Mouse (Mus musculus) liver, embryonic 11.5 days (tissue): Measurements from ENCODE around the gene Sned1. TPM values are rescaled to one million over a fixed set of nuclear protein-coding genes. Genes with fewer than 3 reads are reported as not detected.

ENCODE experiments used
- ATAC-seq: fragments of 200-750 bp; cut with Nextera tagmentation; replicated peaks from 2 replicates; pipeline ENCODE4 v1.8.0; 2017; ENCODE audit warnings: moderate number of reproducible peaks, mild to moderate bottlenecking, moderate TSS enrichment, moderate library complexity; ENCODE audit not compliant: low FRiP score
- DNase-seq: peaks from one replicate; pipeline ENCODE4 v3.0.0-alpha.2; 2017; ENCODE audit warnings: low spot score
- H3K27ac ChIP-seq: fragments of 300-500 bp; sonication (generic); 2 replicates; pipeline ENCODE4 v1.5.1; 2014; ENCODE audit warnings: mild to moderate bottlenecking, low read depth, low read length, control low read depth
- H3K27me3 ChIP-seq: fragments of 300-500 bp; sonication (generic); replicated peaks from 2 replicates; pipeline ENCODE4 v1.6.1; 2014; ENCODE audit warnings: low read length, mixed read lengths; ENCODE audit not compliant: control insufficient read depth, insufficient read depth
- H3K36me3 ChIP-seq: fragments of 300-500 bp; sonication (generic); 2 replicates; pipeline ENCODE4 v1.6.1; 2014; ENCODE audit warnings: mild to moderate bottlenecking, low read length, moderate library complexity, mixed read lengths; ENCODE audit not compliant: control insufficient read depth, insufficient read depth
- H3K4me1 ChIP-seq: fragments of 300-500 bp; sonication (generic); replicated peaks from 2 replicates; pipeline ENCODE4 v1.6.1; 2014; ENCODE audit warnings: low read length, mixed read lengths; ENCODE audit not compliant: control insufficient read depth, insufficient read depth
- H3K4me2 ChIP-seq: fragments of 300-500 bp; sonication (generic); 2 replicates; pipeline ENCODE4 v1.6.1; 2014; ENCODE audit warnings: mild to moderate bottlenecking, control low read depth, moderate library complexity
- H3K4me3 ChIP-seq: fragments of 300-500 bp; sonication (generic); 2 replicates; pipeline ENCODE4 v1.5.1; 2014; ENCODE audit warnings: low read depth, low read length, control low read depth
- H3K9ac ChIP-seq: fragments of 300-500 bp; sonication (generic); 2 replicates; pipeline ENCODE4 v1.6.1; 2014; ENCODE audit warnings: low read depth, low read length, control low read depth
- H3K9me3 ChIP-seq: fragments of 300-500 bp; sonication (generic); 2 replicates; pipeline ENCODE4 v1.6.1; 2016; ENCODE audit warnings: low read length, inconsistent platforms, mixed read lengths; ENCODE audit not compliant: control insufficient read depth
- WGBS: fragments of 180-500 bp; shearing (Covaris S2); extraction: QIAGEN DNeasy Blood & Tissue Kit; methylation state at CpG from one replicate; pipeline ENCODE4 v1.1.7; 2014; 5-methylcytosine and 5-hydroxymethylcytosine counted together
- polyA plus RNA-seq: library from polyadenylated mRNA; unstranded; fragments of >200 nt; fragmentation: Nextera tagmentation; extraction: Ambion mirVana; gene quantifications from 2 replicates; pipeline ENCODE4 v1.2.1, GENCODE M21; 2014

The Sned1 gene
- polyA plus RNA-seq, 1 experiment from 2014 or later: 2.3 TPM

DNA sequence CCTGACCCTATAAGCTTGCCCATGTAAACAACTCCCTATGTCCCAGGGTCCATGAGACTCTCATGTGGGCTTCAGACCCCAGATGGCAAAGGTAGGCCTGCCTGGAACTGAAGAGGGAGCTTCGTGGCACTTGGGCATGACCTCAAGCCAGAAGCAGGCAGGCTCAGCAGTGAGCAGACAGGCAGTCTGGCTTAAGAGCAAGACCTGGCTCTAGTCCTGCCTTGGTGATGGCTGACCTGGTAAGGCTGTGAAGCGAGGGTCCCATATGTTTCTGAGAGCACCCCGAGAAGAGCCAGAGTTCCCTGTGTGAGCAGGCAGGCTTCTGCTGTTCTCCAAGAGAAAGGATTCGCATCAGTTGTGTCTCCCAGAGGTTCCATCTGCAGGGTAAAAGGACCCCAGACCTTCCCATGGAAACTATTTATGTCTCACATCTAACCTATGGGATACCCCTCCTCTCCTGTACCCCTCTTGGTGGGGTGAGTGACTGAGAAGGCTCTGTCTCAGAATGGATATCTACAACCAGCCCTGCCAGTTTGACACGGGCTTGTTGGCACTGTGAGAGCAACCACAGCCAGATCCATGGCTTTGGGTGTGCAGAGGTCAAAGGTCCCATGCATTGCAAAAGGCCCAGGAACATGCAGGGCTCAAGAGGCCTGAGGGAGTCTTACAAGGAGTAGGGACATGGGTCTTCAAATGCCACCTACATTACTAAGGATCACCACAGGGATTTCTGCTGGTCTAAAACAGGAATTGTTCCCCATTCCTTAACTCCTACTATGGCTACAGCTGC, 9.7 kb upstream of the Sned1 start:
- DNase-seq (no peak), ATAC-seq (no peak)
- peaks cover 4% of the 10 kb centered on the region; the same call in 1 of the 2 replicates for H3K27me3 ChIP-seq
- no peaks in the 10 kb centered on the region for H3K9me3 ChIP-seq
- H3K4me1 ChIP-seq: no peaks in the 10 kb centered on the region
- H3K27ac ChIP-seq: no peak overlapping the region
- WGBS: 70% methylated on average over 5 of the region's 5 CpGs
- H3K9ac ChIP-seq: no peak overlapping the region
- no peak overlapping the region for H3K4me2 ChIP-seq
- H3K36me3 ChIP-seq: no peaks in the 10 kb centered on the region
- H3K4me3 ChIP-seq: no peak overlapping the region

DNA sequence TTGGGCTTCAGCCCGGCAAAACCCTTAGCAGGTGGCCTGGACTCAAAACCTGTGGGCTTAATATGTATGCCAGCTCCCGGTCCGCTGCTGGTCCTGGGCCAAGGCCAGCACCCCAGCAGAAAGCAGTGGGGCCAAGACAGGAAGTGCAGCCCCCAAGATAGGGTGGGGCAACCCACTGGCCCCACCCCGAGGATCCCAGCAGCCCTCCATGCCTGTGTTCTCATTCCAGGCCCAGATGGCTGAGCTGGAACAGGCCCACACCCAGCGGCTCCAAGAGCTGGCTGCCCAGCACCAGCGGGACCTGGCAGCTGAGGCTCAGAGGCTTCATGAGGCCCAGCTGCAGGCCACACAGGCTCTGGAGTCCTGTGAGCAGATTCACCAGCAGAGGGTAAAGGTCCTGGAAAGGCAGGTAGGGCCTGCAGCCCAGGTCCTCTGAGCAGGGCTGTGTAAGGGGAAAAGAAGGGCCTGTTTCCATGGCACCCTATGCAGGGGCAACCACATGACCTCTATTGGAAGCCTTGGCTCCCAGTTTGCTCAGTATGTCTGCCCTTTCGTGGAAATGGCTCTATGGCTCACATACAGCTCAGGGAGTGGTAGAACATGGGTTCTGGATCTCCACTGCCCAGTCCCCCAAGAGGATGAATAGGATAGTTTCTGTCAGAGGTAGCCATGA, 8.2 kb upstream of the Sned1 start:
- H3K27me3 ChIP-seq: peaks cover 4% of the 10 kb centered on the region; the same call in 1 of the 2 replicates
- H3K9me3 ChIP-seq: no peaks in the 10 kb centered on the region
- no peak overlapping the region for H3K4me2 ChIP-seq
- H3K9ac ChIP-seq: no peak overlapping the region
- no peak for DNase-seq
- ATAC-seq: no peak
- 83% methylated on average over 7 of the region's 7 CpGs for WGBS
- no peak overlapping the region for H3K4me3 ChIP-seq
- H3K27ac ChIP-seq: no peak overlapping the region
- no peaks in the 10 kb centered on the region for H3K36me3 ChIP-seq
- H3K4me1 ChIP-seq: no peaks in the 10 kb centered on the region

DNA sequence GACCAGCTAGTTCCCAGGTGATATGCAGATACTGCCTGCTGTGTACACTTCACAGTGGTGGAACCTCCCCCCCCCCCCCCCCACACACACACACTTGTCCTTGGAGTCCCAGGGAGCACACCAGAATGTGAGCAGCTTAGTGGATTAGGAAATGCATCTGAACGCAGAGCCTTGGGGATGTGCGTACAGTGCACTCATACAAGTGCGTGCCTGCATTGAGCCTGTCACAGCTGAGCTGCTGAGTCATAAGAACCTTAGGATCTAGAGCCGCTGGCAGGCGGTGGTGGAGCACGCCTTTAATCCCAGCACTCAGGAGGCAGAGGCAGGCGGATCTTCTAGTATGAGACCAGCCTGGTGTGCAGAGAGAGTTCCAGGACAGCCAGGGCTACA, 7.7 kb upstream of the Sned1 start:
- H3K4me1 ChIP-seq: no peaks in the 10 kb centered on the region
- ATAC-seq (no peak), DNase-seq (no peak)
- no peaks in the 10 kb centered on the region for H3K9me3 ChIP-seq
- no peak overlapping the region for H3K4me2 ChIP-seq
- no peak overlapping the region for H3K4me3 ChIP-seq
- WGBS: 82% methylated on average over 7 of the region's 7 CpGs
- H3K27ac ChIP-seq: no peak overlapping the region
- no peaks in the 10 kb centered on the region for H3K36me3 ChIP-seq
- H3K27me3 ChIP-seq: peaks cover 4% of the 10 kb centered on the region; the same call in 1 of the 2 replicates
- H3K9ac ChIP-seq: no peak overlapping the region

- WGBS: 80% methylated on average over 6 of the region's 6 CpGs
- H3K27ac ChIP-seq: no peak overlapping the region
- H3K9ac ChIP-seq: no peak overlapping the region
- ATAC-seq (no peak), DNase-seq (no peak)
- H3K27me3 ChIP-seq: no peaks in the 10 kb centered on the region; the same call in 1 of the 2 replicates
- H3K4me3 ChIP-seq: no peak overlapping the region
- no peaks in the 10 kb centered on the region for H3K4me1 ChIP-seq
- H3K4me2 ChIP-seq: no peak overlapping the region
- no peaks in the 10 kb centered on the region for H3K36me3 ChIP-seq
- H3K9me3 ChIP-seq: no peaks in the 10 kb centered on the region
These were observed 6.4 kb upstream of the Sned1 start for GRCm38 (mm10) chr1:93229221-93229620.

GRCm38 (mm10) chr1:93229626-93230025, 6.0 kb upstream of the Sned1 start:
- no peak overlapping the region for H3K27ac ChIP-seq
- H3K4me2 ChIP-seq: no peak overlapping the region
- H3K9ac ChIP-seq: no peak overlapping the region
- H3K4me1 ChIP-seq: no peaks in the 10 kb centered on the region
- 81% methylated on average over 4 of the region's 4 CpGs for WGBS
- no peak for ATAC-seq
- peaks cover 2% of the 10 kb centered on the region for H3K27me3 ChIP-seq
- no peak overlapping the region for H3K4me3 ChIP-seq
- no peak for DNase-seq
- H3K9me3 ChIP-seq: no peaks in the 10 kb centered on the region
- no peaks in the 10 kb centered on the region for H3K36me3 ChIP-seq

DNA sequence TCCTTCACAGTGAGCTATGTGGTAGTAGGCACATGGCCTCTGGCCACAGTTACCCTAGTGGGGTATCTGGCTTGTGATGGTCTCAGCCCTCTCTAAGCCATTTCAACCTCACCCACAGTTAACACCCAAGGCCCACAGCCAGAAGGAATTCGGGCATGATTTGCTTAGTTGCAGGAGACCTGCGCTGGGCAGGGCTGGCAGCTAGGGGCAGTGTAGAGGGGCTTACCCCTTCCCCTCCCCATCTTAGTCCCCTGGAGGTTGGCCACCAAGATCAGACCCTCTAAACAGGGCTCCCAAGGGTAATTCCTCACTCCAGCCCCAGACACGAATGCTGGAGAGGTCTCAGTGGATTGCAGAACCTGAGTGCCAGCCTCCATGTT, 894 bp downstream of the Sned1 start:
- peak overlapping the region; percentile 57 for H3K4me3 ChIP-seq
- no peaks in the 10 kb centered on the region for H3K36me3 ChIP-seq
- H3K4me1 ChIP-seq: 0 out of 2 replicates have a peak, but pooled peaks cover 3% of the 10 kb centered on the region
- WGBS: 11% methylated on average over 3 of the region's 3 CpGs
- peaks cover 38% of the 10 kb centered on the region for H3K27me3 ChIP-seq
- H3K9ac ChIP-seq: no peak overlapping the region; the same call in 1 of the 2 replicates
- no peak for DNase-seq
- peak overlapping the region; percentile 95 for H3K4me2 ChIP-seq
- ATAC-seq: no peak
- H3K9me3 ChIP-seq: no peaks in the 10 kb centered on the region
- no peak overlapping the region for H3K27ac ChIP-seq

GRCm38 (mm10) chr1:93237676-93238075, 2.0 kb downstream of the Sned1 start:
- H3K4me2 ChIP-seq: no peak overlapping the region

DNA sequence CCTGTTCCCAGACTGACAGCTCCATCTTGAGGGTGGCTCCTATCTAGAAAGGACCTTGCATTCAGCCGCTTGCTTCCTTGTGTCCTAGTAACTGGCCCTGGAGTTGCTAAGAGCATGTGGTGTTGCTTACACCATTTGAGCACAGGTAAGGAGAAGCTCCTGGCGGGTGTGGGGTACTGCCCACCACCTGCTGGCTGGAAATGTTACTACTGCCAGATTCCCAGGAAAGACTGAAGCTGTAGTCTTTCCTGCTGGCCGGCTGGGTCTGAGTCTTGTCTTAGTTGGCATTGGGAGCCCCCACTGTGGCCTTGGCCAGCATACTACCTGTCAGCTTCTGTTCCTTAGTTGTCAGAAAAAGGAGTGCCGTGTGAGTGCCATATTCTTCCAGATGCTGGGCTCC, 2.6 kb downstream of the Sned1 start:
- H3K4me1 ChIP-seq: 0 out of 2 replicates have a peak, but pooled peaks cover 3% of the 10 kb centered on the region
- H3K36me3 ChIP-seq: no peaks in the 10 kb centered on the region
- H3K4me2 ChIP-seq: no peak overlapping the region
- ATAC-seq (no peak), DNase-seq (no peak)
- H3K9me3 ChIP-seq: no peaks in the 10 kb centered on the region
- no peak overlapping the region for H3K4me3 ChIP-seq
- peaks cover 38% of the 10 kb centered on the region for H3K27me3 ChIP-seq
- no peak overlapping the region for H3K9ac ChIP-seq
- WGBS: 49% methylated on average over 4 of the region's 4 CpGs
- H3K27ac ChIP-seq: no peak overlapping the region

More at GRCm38 (mm10) chr1:93237676-93238075, 2.0 kb downstream of the Sned1 start:
- Histone ChIP-seq H3K4me1 (0 out of 2 replicates have a peak, but pooled peaks cover 3% of the 10 kb centered on the region), H3K9ac (no peak overlapping the region), H3K9me3 (no peaks in the 10 kb centered on the region), H3K27ac (no peak overlapping the region), H3K27me3 (peaks cover 38% of the 10 kb centered on the region), H3K4me3 (no peak overlapping the region), H3K36me3 (no peaks in the 10 kb centered on the region)
- WGBS: 84% methylated on average over 10 of the region's 10 CpGs
- no peak for DNase-seq
- ATAC-seq: no peak
